Mouse (Mus musculus): ENCODE results near the gene Ccdc88c.
A peak's percentile ranks its signal among the peaks of the same experiment; 100 is the strongest.

The Ccdc88c gene

DNA sequence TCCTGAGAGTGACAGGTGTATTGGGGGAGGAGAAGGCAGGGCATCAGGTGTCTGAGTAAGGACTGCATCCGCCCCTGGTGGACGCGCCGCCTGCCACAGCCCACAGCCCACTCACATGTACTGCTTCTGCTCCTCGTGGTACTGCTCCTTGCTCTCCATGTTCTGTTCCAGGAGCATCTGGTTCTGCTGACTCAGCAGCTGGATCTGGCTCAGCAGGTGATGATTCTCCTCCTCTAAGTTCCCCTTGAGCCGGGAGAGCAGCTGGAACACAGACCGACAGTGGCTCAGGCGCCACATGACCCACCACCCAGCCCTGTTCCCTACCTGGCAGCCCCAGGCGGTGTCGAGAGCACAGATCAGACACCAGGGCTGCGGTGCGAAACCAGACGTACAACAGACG is 97.2 kb downstream of the Ccdc88c start:
- no peak for DNase-seq (ENCODE audit: low spot score in 2 of 2)

- DNase-seq (ENCODE audit: low spot score in 2 of 2): no peak
Observed at GRCm38 (mm10) chr12:100928286-100928685, 100.6 kb downstream of the Ccdc88c start.

DNA sequence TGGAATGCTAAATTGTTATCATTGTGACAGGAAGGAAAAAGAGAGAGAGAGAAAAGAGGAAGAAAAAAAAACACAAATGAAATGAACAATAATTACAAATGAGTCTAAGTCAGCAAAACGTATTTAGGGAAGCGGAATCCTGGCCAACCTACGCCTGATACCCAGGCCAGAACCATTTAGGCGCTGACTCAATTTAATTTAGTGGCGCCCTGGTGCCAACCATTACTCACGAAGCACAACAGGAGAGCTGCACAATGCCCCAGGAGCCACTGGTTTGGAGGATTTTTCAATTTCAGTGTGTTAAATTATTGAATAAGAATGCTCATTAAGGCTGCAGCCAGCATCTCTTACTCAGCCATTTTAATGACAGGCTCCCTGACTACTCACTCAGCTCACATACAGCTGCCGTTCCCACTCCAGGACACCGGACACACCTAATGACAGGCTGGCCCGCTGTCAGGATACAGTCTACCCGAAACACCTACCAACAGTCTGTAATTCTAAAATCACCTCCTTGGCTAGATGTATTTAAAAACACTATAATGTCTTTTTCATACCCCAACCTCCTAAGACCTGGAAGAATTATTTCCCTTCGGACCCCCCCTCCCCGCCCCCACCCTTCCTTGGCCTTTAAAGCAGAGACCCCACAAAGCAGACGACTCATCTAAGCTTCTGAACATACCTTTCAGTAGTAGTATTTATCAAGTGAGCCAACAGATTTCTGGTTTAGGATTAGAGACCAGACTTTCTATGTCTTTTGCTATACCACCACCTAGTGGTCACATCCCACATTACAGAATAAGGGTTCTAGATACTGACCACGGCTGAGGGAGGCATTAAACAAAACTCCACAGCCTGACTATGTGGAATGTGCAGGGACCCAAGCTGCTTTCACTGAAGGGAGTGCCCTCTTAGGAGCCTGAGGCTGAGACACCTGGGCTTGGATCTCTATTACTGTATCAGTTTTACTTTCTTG is 102.9 kb downstream of the Ccdc88c start:
- DNase-seq (ENCODE audit: low spot score in 2 of 2): no peak

DNA sequence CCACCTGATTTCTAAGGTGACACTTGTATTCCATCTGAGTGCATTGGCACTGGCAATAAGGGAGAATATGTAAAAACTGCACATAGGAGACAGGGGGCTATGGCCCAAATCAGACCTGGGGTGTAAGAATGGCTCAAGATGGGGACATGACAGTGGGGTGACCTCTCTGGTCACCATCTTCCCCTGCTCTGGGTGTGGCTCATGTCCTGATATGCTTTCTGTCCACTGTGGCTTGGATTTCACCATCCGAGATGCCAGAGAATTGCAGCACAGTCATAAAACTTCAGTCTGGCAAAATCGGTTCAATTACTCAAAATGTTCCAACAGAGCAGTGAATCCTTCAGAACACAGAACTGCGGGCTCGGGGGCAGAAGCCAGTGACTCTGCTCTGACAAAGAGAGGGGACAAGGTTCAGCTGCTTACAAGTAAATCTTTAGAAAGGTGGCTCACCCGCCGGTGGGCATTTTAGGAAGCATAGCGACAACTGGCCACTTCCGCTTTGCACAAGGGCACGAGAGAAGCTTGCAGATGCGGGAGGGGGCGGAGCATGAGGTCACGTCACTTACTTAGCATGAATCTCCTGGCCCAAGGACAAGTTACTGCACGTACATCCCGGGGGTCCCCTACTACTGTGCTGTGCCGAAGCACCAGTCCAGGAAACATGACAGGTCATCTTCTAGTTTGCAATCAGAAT is 104.1 kb downstream of the Ccdc88c start:
- no peak for DNase-seq (ENCODE audit: low spot score in 2 of 2)

GRCm38 (mm10) chr12:100910731-100911130 is 118.1 kb downstream of the Ccdc88c start:
- no peak for DNase-seq (ENCODE audit: low spot score in 2 of 2)

DNA sequence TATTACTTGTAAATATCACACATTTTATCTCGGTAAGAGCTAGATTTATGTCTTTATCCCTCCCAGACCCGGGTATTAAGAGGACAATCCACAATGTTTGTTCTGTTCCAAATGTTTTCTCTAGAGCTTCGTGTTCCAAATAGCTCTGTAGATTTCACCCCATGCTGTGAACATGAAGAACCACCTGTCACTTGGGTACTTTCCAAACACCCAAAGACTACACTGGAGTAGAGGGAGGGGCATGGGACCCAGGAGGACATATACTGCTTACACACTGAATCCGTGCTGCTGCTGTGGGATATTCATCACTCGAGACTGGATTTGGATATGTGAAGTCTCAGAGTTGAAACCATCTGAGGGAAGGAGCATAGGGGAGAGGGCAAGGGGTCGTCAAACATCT is 119.1 kb downstream of the Ccdc88c start:
- no peak for DNase-seq (ENCODE audit: low spot score in 2 of 2)

- DNase-seq (ENCODE audit: low spot score in 2 of 2): no peak
Observed at GRCm38 (mm10) chr12:100908298-100909034, 120.4 kb downstream of the Ccdc88c start.

DNA sequence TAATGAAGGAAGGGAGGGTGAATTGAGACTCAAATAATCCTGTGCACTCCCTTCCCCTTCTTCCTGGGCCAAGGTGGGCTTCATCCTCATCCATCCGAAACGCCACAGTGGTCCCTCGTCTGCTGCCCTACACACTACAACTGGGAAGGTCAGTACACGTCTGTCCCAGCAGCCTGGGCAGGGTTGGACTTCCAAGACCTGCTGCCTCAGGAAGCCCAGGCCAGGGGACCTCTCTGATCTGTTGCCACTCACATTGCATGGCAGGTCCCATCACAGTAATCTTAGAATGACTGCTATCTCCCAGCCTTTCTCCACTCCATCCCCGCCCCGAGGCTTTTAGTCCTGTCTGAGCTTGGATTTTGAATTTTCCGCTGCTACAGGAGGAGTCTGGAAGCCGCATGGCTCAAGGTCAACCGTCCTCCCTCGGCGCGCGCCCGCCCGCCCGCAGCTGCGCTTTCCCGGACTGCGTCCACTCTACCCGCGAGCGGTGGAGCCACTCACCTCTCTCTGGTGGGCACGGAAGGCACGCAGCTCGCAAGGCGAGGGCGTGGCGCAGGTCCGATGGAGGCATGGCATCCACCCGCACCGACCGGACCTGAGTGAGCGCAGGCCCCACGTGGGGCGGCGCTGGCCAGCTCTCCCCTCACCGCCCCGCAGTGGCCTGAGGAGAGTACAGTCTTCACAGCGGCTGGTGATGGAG is 121.1 kb downstream of the Ccdc88c start, which contains the start of gene Gpr68:
Gpr68 (minus strand) TSS at position 601 of the 700 bp plus-strand sequence.
- DNase-seq (ENCODE audit: low spot score in 2 of 2): no peak

GRCm38 (mm10) chr12:100906861-100907260 is 122.0 kb downstream of the Ccdc88c start:
- no peak for DNase-seq (ENCODE audit: low spot score in 2 of 2)

- no peak for DNase-seq (ENCODE audit: low spot score in 2 of 2)
Observed at GRCm38 (mm10) chr12:100903761-100904160, 125.1 kb downstream of the Ccdc88c start.

GRCm38 (mm10) chr12:100901386-100901785 is 127.5 kb downstream of the Ccdc88c start:
- no peak for DNase-seq (ENCODE audit: low spot score in 2 of 2)

DNA sequence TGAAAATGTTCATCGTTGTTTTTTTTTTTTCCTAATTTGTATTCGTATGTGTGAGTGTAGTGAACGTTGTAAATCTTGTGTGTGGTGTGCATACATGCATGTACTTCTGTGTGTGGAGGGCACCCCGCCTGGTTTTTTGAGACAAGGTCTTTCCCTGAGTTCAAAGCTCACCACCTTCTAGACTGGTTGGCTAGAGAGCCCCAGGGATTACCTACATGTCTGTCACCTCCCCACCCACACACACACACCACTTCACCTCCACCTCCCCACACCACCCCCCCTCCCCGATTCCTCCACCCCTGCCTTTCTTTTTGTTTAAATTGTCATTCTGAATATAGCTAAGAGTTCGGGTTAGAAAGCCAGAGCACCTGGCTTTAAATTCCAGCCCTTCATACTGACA is 128.0 kb downstream of the Ccdc88c start:
- no peak for DNase-seq (ENCODE audit: low spot score in 2 of 2)

GRCm38 (mm10) chr12:100899111-100899640 is 129.7 kb downstream of the Ccdc88c start:
- DNase-seq (ENCODE audit: low spot score in 2 of 2): no peak

- no peak for DNase-seq (ENCODE audit: low spot score in 2 of 2)
Observed at GRCm38 (mm10) chr12:100897736-100898650, 130.9 kb downstream of the Ccdc88c start.

- no peak for DNase-seq (ENCODE audit: low spot score in 2 of 2)
Observed at GRCm38 (mm10) chr12:100896661-100897060, 132.2 kb downstream of the Ccdc88c start.

DNA sequence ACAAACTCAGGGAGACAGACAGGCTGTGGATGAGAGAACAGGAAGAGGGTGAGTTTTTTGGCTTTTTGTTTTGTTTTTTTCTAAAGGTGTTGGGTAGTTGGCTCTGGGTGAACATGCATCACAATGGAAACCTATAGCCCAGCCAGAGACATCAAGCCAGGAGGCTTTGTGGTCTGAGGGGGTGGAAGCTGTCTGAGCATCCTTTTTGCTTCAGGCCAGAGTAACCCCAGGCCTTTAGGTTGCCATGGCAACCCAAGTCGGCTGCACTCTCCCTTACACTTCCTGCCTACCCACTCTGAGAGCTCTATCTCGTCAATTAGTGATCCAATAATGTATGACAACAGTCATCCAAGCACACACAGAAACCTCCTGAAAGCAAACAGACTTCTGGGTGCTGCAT is 133.4 kb downstream of the Ccdc88c start:
- DNase-seq (ENCODE audit: low spot score in 2 of 2): no peak

- DNase-seq (ENCODE audit: low spot score in 2 of 2): no peak
Observed at GRCm38 (mm10) chr12:100890548-100890947, 138.3 kb downstream of the Ccdc88c start.

DNA sequence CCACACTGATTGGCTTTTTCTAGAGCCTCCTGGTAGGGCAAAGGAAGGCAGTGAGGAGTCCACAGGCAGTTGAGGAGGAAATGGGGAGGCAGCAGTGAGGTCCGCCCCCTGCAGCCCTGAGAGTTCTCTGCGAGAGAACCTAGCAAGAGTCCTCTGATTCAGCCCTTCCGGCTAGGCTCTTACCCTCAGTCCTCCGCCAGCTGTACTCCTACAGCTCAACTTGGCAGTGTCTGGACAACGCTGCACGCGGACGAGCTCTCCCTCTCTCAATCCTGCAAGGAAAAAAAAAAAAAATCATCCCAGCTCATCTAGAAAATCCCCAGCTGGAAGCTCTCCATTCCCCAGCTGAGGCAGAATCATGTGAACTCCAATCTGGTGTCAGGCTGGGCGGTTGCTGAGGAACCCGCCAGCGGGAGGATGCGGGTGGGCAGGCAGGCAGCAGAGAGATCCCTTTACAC is 141.0 kb downstream of the Ccdc88c start:
- DNase-seq (ENCODE audit: low spot score in 2 of 2): peak in 1 of 2 experiments; percentile 55

- DNase-seq (ENCODE audit: low spot score in 2 of 2): no peak
Observed at GRCm38 (mm10) chr12:100886877-100887276, 142.0 kb downstream of the Ccdc88c start.

- no peak for DNase-seq (ENCODE audit: low spot score in 2 of 2)
Observed at GRCm38 (mm10) chr12:100885585-100885984, 143.3 kb downstream of the Ccdc88c start.
